Mouse (Mus musculus) heart, embryonic 11.5 days (tissue): ENCODE results near the gene Mdm2. TPM values are rescaled to one million over a fixed set of nuclear protein-coding genes. Genes with fewer than 3 reads are reported as not detected.

ENCODE experiments used
- ATAC-seq: fragments of 200-750 bp; cut with Nextera tagmentation; replicated peaks from 2 replicates; pipeline ENCODE4 v1.8.0; 2017; ENCODE audit warnings: moderate library complexity; ENCODE audit not compliant: insufficient number of reproducible peaks, low FRiP score, low TSS enrichment
- H3K27ac ChIP-seq: fragments of 300-500 bp; sonication (generic); 2 replicates; pipeline ENCODE4 v1.5.1; 2014; ENCODE audit warnings: mild to moderate bottlenecking, low read depth, low read length
- H3K27me3 ChIP-seq: fragments of 300-500 bp; sonication (generic); 2 replicates; pipeline ENCODE4 v1.6.1; 2014; ENCODE audit warnings: mild to moderate bottlenecking, low read length, mixed read lengths; ENCODE audit not compliant: control insufficient read depth, insufficient read depth
- H3K36me3 ChIP-seq: fragments of 300-500 bp; sonication (generic); 2 replicates; pipeline ENCODE4 v1.6.1; 2014; ENCODE audit warnings: mild to moderate bottlenecking, low read length, moderate library complexity, mixed read lengths; ENCODE audit not compliant: control insufficient read depth, insufficient read depth
- H3K4me1 ChIP-seq: fragments of 300-500 bp; sonication (generic); 2 replicates; pipeline ENCODE4 v1.6.1; 2014; ENCODE audit warnings: low read length; ENCODE audit not compliant: control insufficient read depth, insufficient read depth
- H3K4me2 ChIP-seq: fragments of 300-500 bp; sonication (generic); 2 replicates; pipeline ENCODE4 v1.6.1; 2014; ENCODE audit warnings: mild to moderate bottlenecking, moderate library complexity
- H3K4me3 ChIP-seq: fragments of 300-500 bp; sonication (generic); 2 replicates; pipeline ENCODE4 v1.5.1; 2014; ENCODE audit warnings: low read depth, low read length
- H3K9ac ChIP-seq: fragments of 300-500 bp; sonication (generic); 2 replicates; pipeline ENCODE4 v1.6.1; 2014; ENCODE audit warnings: mild to moderate bottlenecking, low read depth, low read length, moderate library complexity
- H3K9me3 ChIP-seq: fragments of 300-500 bp; sonication (generic); replicated peaks from 2 replicates; pipeline ENCODE4 v1.6.1; 2016; ENCODE audit warnings: low read length; ENCODE audit not compliant: control insufficient read depth
- WGBS: fragments of 180-500 bp; shearing (Covaris S2); extraction: QIAGEN DNeasy Blood & Tissue Kit; methylation state at CpG from one replicate; pipeline ENCODE4 v1.1.7; 2014; ENCODE audit not compliant: insufficient replicate concordance; 5-methylcytosine and 5-hydroxymethylcytosine counted together
- polyA plus RNA-seq: library from polyadenylated mRNA; unstranded; fragments of >200 nt; fragmentation: Nextera tagmentation; extraction: Ambion mirVana; gene quantifications from 2 replicates; pipeline ENCODE4 v1.2.1, GENCODE M21; 2014

Gene Mdm2
- polyA plus RNA-seq, 1 experiment from 2014 or later = 62.2 TPM

- H3K36me3 ChIP-seq = peaks cover 51% of the 10 kb centered on the region
- no peaks in the 10 kb centered on the region for H3K9me3 ChIP-seq
- no peak overlapping the region for H3K4me3 ChIP-seq
- no peak for ATAC-seq
- H3K9ac ChIP-seq = no peak overlapping the region
- no peak overlapping the region for H3K4me2 ChIP-seq
- H3K4me1 ChIP-seq = no peaks in the 10 kb centered on the region
- H3K27ac ChIP-seq = no peak overlapping the region
- WGBS = 86% methylated on average over 13 of the region's 13 CpGs
- no peaks in the 10 kb centered on the region for H3K27me3 ChIP-seq
Measured at GRCm38 (mm10) chr10:117755086-117755798, 44.7 kb upstream of the Mdm2 start.

GRCm38 (mm10) chr10:117754609-117754940 is 44.0 kb upstream of the Mdm2 start:
- H3K27ac ChIP-seq = no peak overlapping the region

DNA sequence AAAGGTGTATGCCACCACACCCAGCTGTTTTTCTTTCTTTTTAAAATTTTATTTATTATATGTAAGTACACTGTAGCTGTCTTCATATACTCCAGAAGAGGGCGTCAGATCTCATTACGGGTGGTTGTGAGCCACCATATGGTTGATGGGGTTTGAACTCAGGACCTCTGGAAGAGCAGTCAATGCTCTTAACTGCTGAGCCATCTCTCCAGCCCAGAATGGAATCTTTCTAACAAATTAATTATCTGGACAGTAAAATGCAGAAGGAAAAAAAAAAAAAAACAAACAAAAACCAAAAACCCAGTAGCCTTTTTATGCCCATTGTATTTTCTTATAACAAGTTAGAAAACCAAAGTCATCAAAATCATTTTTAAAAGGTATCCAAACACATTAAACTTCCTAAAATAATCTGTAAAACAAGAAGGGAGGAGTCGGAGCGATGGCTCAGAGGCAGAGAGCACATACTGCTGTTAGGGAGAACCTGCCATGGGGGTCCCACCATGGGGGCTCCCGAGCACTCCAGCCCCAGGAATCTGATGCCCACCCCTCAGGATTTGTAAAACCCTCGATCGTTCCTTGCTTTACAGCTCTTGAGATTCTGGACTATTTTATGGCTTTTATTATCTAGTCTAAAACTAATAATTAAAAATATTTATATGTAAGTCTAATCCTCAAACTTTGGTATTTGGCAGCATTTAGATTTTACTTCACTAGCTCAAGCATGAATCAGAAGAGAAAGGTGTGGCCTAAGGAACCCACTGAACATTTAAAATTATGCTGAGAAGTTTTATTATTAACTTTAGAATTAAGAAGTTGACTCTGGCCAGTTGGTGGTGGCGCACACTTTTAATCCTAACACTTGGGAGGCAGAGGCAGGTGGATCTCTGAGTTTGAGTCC is 43.4 kb upstream of the Mdm2 start:
- peaks cover 47% of the 10 kb centered on the region for H3K36me3 ChIP-seq
- no peaks in the 10 kb centered on the region for H3K4me1 ChIP-seq
- no peak overlapping the region for H3K9ac ChIP-seq
- H3K9me3 ChIP-seq = no peaks in the 10 kb centered on the region
- no peak overlapping the region for H3K4me2 ChIP-seq
- ATAC-seq = no peak
- no peaks in the 10 kb centered on the region for H3K27me3 ChIP-seq
- no peak overlapping the region for H3K27ac ChIP-seq
- WGBS = 91% methylated on average over 8 of the region's 8 CpGs
- no peak overlapping the region for H3K4me3 ChIP-seq

More at GRCm38 (mm10) chr10:117754609-117754940, 44.0 kb upstream of the Mdm2 start:
- H3K4me2 ChIP-seq = no peak overlapping the region
- H3K4me3 ChIP-seq = no peak overlapping the region
- H3K9me3 ChIP-seq = no peaks in the 10 kb centered on the region
- no peak for ATAC-seq
- WGBS = 90% methylated on average over 7 of the region's 7 CpGs
- no peaks in the 10 kb centered on the region for H3K27me3 ChIP-seq
- H3K36me3 ChIP-seq = peaks cover 51% of the 10 kb centered on the region
- no peak overlapping the region for H3K9ac ChIP-seq
- H3K4me1 ChIP-seq = no peaks in the 10 kb centered on the region

GRCm38 (mm10) chr10:117752851-117753647 is 42.5 kb upstream of the Mdm2 start:
- no peak overlapping the region for H3K27ac ChIP-seq
- H3K36me3 ChIP-seq = peaks cover 38% of the 10 kb centered on the region
- 91% methylated on average over 5 of the region's 5 CpGs for WGBS
- no peak for ATAC-seq
- no peak overlapping the region for H3K9ac ChIP-seq
- no peaks in the 10 kb centered on the region for H3K4me1 ChIP-seq
- no peak overlapping the region for H3K4me2 ChIP-seq
- no peaks in the 10 kb centered on the region for H3K27me3 ChIP-seq
- no peaks in the 10 kb centered on the region for H3K9me3 ChIP-seq
- H3K4me3 ChIP-seq = no peak overlapping the region

GRCm38 (mm10) chr10:117752304-117752821 is 41.8 kb upstream of the Mdm2 start:
- no peak overlapping the region for H3K4me2 ChIP-seq
- H3K27me3 ChIP-seq = no peaks in the 10 kb centered on the region
- no peak for ATAC-seq
- H3K4me1 ChIP-seq = no peaks in the 10 kb centered on the region
- WGBS = 94% methylated on average over 7 of the region's 7 CpGs
- no peak overlapping the region for H3K27ac ChIP-seq
- H3K4me3 ChIP-seq = no peak overlapping the region
- peaks cover 35% of the 10 kb centered on the region for H3K36me3 ChIP-seq
- no peak overlapping the region for H3K9ac ChIP-seq
- no peaks in the 10 kb centered on the region for H3K9me3 ChIP-seq

DNA sequence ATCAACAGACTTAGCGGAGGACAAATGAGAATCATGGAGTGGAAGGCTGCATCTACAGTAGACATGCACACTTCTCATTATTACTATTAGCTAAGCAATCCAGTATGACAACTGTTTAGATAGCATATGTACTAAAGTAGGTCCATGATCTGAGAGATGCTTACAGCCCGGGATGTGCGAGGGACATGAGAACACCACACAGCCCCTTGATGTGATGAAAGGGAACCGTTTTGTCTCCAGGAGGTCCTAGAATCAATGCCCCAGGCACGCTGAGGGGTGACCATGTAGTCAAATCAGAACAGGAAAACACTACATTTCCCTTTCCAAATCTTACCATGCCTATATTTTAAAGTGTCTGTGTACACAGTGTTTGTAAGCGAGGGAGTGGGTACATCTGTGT is 41.2 kb upstream of the Mdm2 start:
- Histone ChIP-seq H3K36me3 (peaks cover 31% of the 10 kb centered on the region), H3K27me3 (no peaks in the 10 kb centered on the region), H3K4me1 (no peaks in the 10 kb centered on the region), H3K27ac (no peak overlapping the region), H3K9ac (no peak overlapping the region), H3K9me3 (no peaks in the 10 kb centered on the region), H3K4me3 (no peak overlapping the region), H3K4me2 (no peak overlapping the region)
- ATAC-seq = no peak
- 96% methylated on average over 6 of the region's 6 CpGs for WGBS

DNA sequence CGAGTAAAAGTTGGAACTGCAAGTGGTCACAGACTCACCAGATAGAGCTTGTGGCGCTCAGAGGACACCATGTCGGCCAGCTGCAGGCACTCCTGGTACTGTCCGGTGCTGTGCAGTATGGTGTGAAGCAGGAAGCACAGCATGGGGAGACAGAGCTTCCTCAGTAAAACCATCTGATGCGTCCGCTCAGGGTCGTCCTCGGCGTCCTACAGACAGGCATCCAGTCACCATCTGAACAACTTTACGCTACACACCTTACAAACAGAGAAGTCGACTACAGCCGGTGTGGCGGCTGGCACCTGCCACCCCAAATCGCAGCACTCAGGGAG is 40.7 kb upstream of the Mdm2 start:
- Histone ChIP-seq H3K4me3 (no peak overlapping the region), H3K36me3 (peaks cover 29% of the 10 kb centered on the region)

GRCm38 (mm10) chr10:117750529-117751281 is 40.1 kb upstream of the Mdm2 start:
- no peak for ATAC-seq
- Histone ChIP-seq H3K27ac (no peak overlapping the region), H3K27me3 (no peaks in the 10 kb centered on the region), H3K9ac (no peak overlapping the region), H3K4me1 (no peaks in the 10 kb centered on the region), H3K9me3 (no peaks in the 10 kb centered on the region), H3K4me2 (no peak overlapping the region), H3K36me3 (peaks cover 24% of the 10 kb centered on the region), H3K4me3 (no peak overlapping the region)
- 96% methylated on average over 5 of the region's 5 CpGs for WGBS

More for the DNA sequence above, 40.7 kb upstream of the Mdm2 start:
- no peak overlapping the region for H3K27ac ChIP-seq
- no peaks in the 10 kb centered on the region for H3K9me3 ChIP-seq
- H3K4me1 ChIP-seq = no peaks in the 10 kb centered on the region
- no peak overlapping the region for H3K9ac ChIP-seq
- 97% methylated on average over 14 of the region's 14 CpGs for WGBS
- no peaks in the 10 kb centered on the region for H3K27me3 ChIP-seq
- no peak for ATAC-seq
- no peak overlapping the region for H3K4me2 ChIP-seq
